Mouse (Mus musculus) midbrain, postnatal 0 days (tissue): ENCODE measurements at regions not wholly inside any gene's neighbourhood (a gene's known extent, or its start where the extent isn't known, plus 50 kb on each side); places are given as distances from the start of the nearest gene placed in this dataset.

Experiments used
- ATAC-seq: fragments of 200-750 bp; cut with Nextera tagmentation; 2 replicates; pipeline ENCODE4 v1.8.0; 2017; ENCODE audit warnings: moderate number of reproducible peaks, mild to moderate bottlenecking, moderate TSS enrichment, moderate library complexity; ENCODE audit not compliant: low FRiP score
- DNase-seq: peaks from one replicate; pipeline ENCODE4 v3.0.0-alpha.2; 2015; ENCODE audit warnings: low spot score
- H3K27ac ChIP-seq: fragments of 300-500 bp; sonication (generic); 2 replicates; pipeline ENCODE4 v1.5.1; 2014; ENCODE audit warnings: low read depth, mild to moderate bottlenecking, low read length, mixed read lengths
- H3K27me3 ChIP-seq: fragments of 300-500 bp; sonication (generic); 2 replicates; pipeline ENCODE4 v1.6.1; 2014; ENCODE audit warnings: low read length, control low read depth, mixed read lengths; ENCODE audit not compliant: insufficient read depth
- H3K36me3 ChIP-seq: fragments of 300-500 bp; sonication (generic); 2 replicates; pipeline ENCODE4 v1.6.1; 2014; ENCODE audit warnings: low read length, control low read depth, mixed read lengths; ENCODE audit not compliant: insufficient read depth
- H3K4me1 ChIP-seq: fragments of 300-500 bp; sonication (generic); 2 replicates; pipeline ENCODE4 v1.6.1; 2014; ENCODE audit warnings: mild to moderate bottlenecking, control low read depth, antibody characterized with exemption, low read length, mixed read lengths; ENCODE audit not compliant: insufficient read depth
- H3K4me2 ChIP-seq: fragments of 300-500 bp; sonication (generic); 2 replicates; pipeline ENCODE4 v1.6.1; 2014; ENCODE audit warnings: low read depth, mild to moderate bottlenecking, low read length, mixed read lengths; ENCODE audit not compliant: poor library complexity, severe bottlenecking
- H3K4me3 ChIP-seq: fragments of 300-500 bp; sonication (generic); 2 replicates; pipeline ENCODE4 v1.5.1; 2014; ENCODE audit warnings: low read depth, mild to moderate bottlenecking, low read length, moderate library complexity
- H3K9ac ChIP-seq: fragments of 300-500 bp; sonication (generic); replicated peaks from 2 replicates; pipeline ENCODE4 v1.6.1; 2014; ENCODE audit warnings: mild to moderate bottlenecking, low read length, moderate library complexity, mixed read lengths; ENCODE audit not compliant: poor library complexity, severe bottlenecking
- H3K9me3 ChIP-seq: fragments of 300-500 bp; sonication (generic); 2 replicates; pipeline ENCODE4 v1.6.1; 2016; ENCODE audit warnings: low read length, control low read depth
- CTCF ChIP-seq: IDR thresholded peaks from 2 replicates; pipeline ENCODE4 v1.5.1; 2016; ENCODE audit warnings: antibody characterized with exemption, mild to moderate bottlenecking
- WGBS: fragments of 180-500 bp; shearing (Covaris S2); extraction: QIAGEN DNeasy Blood & Tissue Kit; methylation state at CpG from one replicate; pipeline ENCODE4 v1.1.7; 2014; 5-methylcytosine and 5-hydroxymethylcytosine counted together

DNA sequence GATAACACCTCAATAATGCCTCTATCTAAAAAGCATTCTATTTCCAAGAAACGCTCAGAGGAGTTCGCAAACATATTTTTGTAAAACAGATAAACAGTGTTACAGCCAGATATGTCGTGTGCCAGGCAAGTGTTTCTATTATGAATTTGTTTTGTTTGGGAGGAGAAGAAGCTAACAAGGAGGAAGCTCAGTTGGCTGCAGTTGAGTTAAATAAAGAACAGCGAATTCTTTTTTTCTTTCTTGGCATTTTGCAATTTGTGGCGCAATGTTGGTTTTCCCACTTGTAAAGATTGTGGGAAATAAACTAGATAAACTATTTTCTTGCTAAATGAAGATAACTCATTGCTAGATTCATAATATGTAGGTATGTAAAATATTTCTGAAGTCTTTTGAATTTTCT lies 427.4 kb downstream of the Prdm2 start:
- Histone ChIP-seq H3K27ac (no peak overlapping the region), H3K9ac (no peak overlapping the region), H3K9me3 (no peaks in the 10 kb centered on the region), H3K27me3 (no peaks in the 10 kb centered on the region), H3K4me1 (no peaks in the 10 kb centered on the region), H3K4me2 (no peak overlapping the region), H3K36me3 (no peaks in the 10 kb centered on the region), H3K4me3 (no peak overlapping the region)
- no peak for TF ChIP-seq CTCF
- no peak for ATAC-seq
- DNase-seq, result no peak
- 91% methylated on average over 5 of the region's 5 CpGs for WGBS

DNA sequence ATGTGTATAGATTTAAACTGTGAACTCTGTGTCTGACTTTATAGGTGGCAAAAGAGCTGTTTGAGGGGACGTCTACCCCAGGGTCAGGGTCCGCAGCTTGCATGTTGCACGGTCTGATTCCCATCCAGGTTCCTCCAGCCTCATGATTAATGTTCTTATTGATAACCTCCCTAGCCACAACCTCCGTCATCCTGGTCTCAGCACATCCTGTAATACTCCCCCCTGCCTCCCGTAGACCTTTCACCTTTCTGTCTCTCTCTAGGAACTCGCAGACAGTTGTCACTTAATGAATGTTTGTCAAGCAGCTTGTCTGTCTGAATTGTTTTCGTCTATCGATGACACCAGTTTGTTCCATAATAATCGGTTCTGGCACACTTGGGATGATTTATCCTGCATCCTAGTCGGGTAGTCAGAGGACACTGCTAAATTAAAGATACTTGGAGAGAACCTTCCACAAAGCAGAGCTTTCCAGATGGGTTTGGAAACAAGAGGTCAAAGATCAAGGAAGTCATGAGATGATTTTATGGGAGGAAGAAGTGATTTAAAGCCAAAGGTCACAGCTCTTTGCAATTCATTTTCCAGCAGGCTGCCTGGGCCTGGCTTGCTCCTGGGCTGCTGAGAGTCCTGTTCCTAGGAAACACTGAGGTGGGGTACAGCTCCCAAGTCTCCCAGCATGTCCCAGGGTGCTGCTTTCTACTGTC lies 435.9 kb downstream of the Prdm2 start:
- Histone ChIP-seq H3K9me3 (no peaks in the 10 kb centered on the region), H3K4me3 (no peak overlapping the region)
- no peak for TF ChIP-seq CTCF

DNA sequence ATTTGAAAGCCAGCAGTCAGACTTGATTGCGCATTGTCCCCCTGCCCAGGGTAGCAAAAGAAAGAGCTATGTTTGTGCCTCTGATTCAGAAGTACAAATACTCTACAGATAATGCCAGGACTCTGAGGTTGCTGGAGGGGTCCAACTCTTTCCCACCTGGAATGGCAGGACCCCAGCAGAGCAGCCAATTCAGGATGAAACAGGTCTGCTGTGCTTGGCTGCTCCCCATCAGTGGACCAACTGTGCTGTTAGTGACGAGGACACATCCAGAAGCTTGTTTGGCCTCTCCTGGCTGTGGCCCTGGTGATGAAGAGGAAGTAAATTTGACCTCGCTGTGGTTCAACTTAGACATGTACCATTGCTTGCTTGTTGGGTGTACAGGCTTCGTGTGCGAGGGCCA lies 437.8 kb downstream of the Prdm2 start:
- no peak overlapping the region for H3K27ac ChIP-seq
- H3K4me1 ChIP-seq, result peaks cover 20% of the 10 kb centered on the region; the same call in 1 of the 2 replicates
- H3K27me3 ChIP-seq, result no peaks in the 10 kb centered on the region
- H3K4me3 ChIP-seq, result no peak overlapping the region
- no peak overlapping the region for H3K9ac ChIP-seq
- ATAC-seq, result no peak
- DNase-seq, result no peak
- 97% methylated on average over 5 of the region's 5 CpGs for whole genome bisulfite sequencing
- H3K36me3 ChIP-seq, result no peaks in the 10 kb centered on the region
- H3K9me3 ChIP-seq, result no peaks in the 10 kb centered on the region
- no peak overlapping the region for H3K4me2 ChIP-seq
- TF ChIP-seq CTCF, result no peak

More for the DNA sequence above, 435.9 kb downstream of the Prdm2 start:
- Histone ChIP-seq H3K4me2 (no peak overlapping the region), H3K9ac (no peak overlapping the region), H3K36me3 (no peaks in the 10 kb centered on the region), H3K4me1 (peaks cover 18% of the 10 kb centered on the region; the same call in 1 of the 2 replicates), H3K27me3 (no peaks in the 10 kb centered on the region), H3K27ac (no peak overlapping the region)
- DNase-seq, result no peak
- no peak for ATAC-seq
- 81% methylated on average over 10 of the region's 10 CpGs for WGBS

DNA sequence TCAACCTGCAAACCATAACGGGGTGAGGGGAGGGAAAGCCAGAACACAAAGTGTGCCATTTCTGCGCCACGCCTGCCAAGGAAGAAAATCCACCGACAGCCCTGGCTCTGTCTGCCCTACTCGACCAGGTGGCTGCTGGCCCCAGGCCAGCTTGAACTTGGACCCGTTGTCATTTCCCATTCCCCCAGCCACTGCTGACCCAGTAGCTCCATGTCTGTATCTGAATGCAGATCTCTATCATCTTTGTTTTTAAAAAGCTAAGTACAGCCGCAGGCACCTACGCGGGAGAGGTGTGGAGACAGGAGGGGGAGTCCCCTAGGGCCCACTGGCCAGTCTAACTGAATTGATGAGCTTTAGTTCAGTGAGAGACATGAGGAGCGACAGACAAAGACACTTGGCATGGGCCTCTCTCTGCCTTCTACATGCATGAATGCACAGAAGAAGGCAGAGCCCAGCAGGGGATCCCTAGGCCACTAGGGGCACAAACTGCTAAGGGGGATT lies 439.1 kb downstream of the Prdm2 start:
- 23% methylated on average over 10 of the region's 10 CpGs for WGBS
- H3K27ac ChIP-seq, result peak overlapping the region; percentile 79
- H3K4me1 ChIP-seq, result peaks cover 20% of the 10 kb centered on the region; the same call in 1 of the 2 replicates
- ATAC-seq (peak; percentile 33; the same call in 1 of the 2 replicates), DNase-seq (peak; percentile 74)
- H3K4me3 ChIP-seq, result no peak overlapping the region
- no peaks in the 10 kb centered on the region for H3K9me3 ChIP-seq
- no peaks in the 10 kb centered on the region for H3K36me3 ChIP-seq
- peak; percentile 35 for TF ChIP-seq CTCF
- H3K9ac ChIP-seq, result no peak overlapping the region
- no peaks in the 10 kb centered on the region for H3K27me3 ChIP-seq
- no peak overlapping the region for H3K4me2 ChIP-seq

DNA sequence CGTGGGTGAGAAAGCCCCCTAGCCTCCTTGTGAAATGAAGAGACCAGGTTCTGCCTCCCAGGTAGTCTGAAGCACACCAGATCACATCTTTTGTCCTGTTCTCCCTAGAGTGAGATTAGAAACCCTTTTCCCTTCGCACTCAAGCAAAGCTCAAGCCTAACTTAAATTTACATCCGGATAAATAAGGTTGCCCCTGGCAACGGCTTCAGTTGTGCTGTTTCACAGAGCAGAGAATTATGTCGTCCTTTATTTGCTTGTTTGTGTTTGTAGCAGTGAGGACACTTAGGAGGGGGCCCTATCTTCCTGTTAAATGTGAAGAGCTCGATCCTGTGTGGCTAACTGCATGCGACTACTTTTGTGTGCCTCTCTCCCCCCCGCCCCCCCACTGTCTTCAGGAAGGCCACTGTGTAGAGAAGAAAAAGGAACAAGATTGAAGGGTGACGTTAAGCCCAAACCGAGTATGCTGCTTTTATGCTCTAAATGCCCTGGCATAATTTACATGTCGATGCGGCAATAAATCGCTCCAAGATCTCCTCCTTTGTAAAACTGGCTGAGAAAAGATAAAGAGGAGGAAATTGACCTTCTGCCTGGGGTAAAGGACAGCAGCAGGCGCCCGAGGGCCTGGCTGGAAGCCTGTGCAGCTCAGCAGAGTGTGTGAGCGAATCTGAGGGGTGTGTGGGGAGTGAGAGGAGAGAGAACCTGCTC lies 439.9 kb downstream of the Prdm2 start:
- H3K9ac ChIP-seq, result no peak overlapping the region
- WGBS, result 5% methylated on average over 16 of the region's 16 CpGs
- DNase-seq (peak; percentile 75), ATAC-seq (0 out of 2 replicates have a peak, but pooled peaks have one; percentile 20)
- H3K9me3 ChIP-seq, result no peaks in the 10 kb centered on the region
- H3K27ac ChIP-seq, result peak overlapping the region; percentile 79
- H3K4me3 ChIP-seq, result no peak overlapping the region
- H3K36me3 ChIP-seq, result no peaks in the 10 kb centered on the region
- H3K4me1 ChIP-seq, result peaks cover 20% of the 10 kb centered on the region; the same call in 1 of the 2 replicates
- peak; percentile 10; the same call in 1 of the 2 replicates for TF ChIP-seq CTCF
- no peaks in the 10 kb centered on the region for H3K27me3 ChIP-seq
- H3K4me2 ChIP-seq, result 0 out of 2 replicates have a peak overlapping the region, but pooled peaks have one; percentile 15
